Mouse (Mus musculus) embryonic stem cell, embryonic (primary cell): ENCODE data around the gene Etfbkmt.
"Not testable (repeated sequence)": the region's sequence is repeated elsewhere in the genome, so short reads cannot be mapped to it uniquely, and the experiment has no call there.

Experiments
- CTCF ChIA-PET, 4 experiments: fragments of 300-600 bp in 2 of 4; fragments of 350-600 bp in 2 of 4; sonication (Branson Sonifier 250); formaldehyde crosslinking; loops; one replicate each; lab custom pipeline; 2022; ENCODE audit warnings: inconsistent platforms in 2 of 4; lab: Charles Lee
- POLR2A ChIA-PET, 4 experiments: fragments of 300-600 bp in 2 of 4; fragments of 350-600 bp in 2 of 4; sonication (Branson Sonifier 250); formaldehyde crosslinking; loops; one replicate each; lab custom pipeline; 2022; ENCODE audit warnings: antibody characterized with exemption in 4 of 4, inconsistent platforms in 1 of 4; lab: Charles Lee

The Etfbkmt gene

GRCm38 (mm10) chr6:149154116-149155030 lies 14.7 kb downstream of the Etfbkmt start:
- ChIA-PET POLR2A (interaction anchor here in 1 of 4 experiments (0.6 to 1.2 kb wide), 3 partner anchors 8 to 34 kb away, joined by 3 to 5 read pairs (median 3); no protein-coding TSS in a partner anchor), CTCF (no interaction called here)

GRCm38 (mm10) chr6:149155031-149155841 lies 15.6 kb downstream of the Etfbkmt start:
- POLR2A ChIA-PET: interaction anchor here in 1 of 4 experiments (0.5 to 1.2 kb wide), 6 partner anchors 9 to 185 kb away, joined by 3 to 5 read pairs (median 4); no protein-coding TSS in a partner anchor
- CTCF ChIA-PET: no interaction called here

GRCm38 (mm10) chr6:149167038-149167437 lies 27.4 kb downstream of the Etfbkmt start:
- CTCF ChIA-PET, POLR2A ChIA-PET: not testable (repeated sequence)

- POLR2A ChIA-PET: no interaction called here
- CTCF ChIA-PET: interaction anchor here in 1 of 4 experiments (0.5 kb wide), 1 partner anchor 161 kb away, joined by 4 read pairs; no protein-coding TSS in a partner anchor
These were observed 28.0 kb downstream of the Etfbkmt start for GRCm38 (mm10) chr6:149167672-149168071.

- ChIA-PET CTCF (interaction anchor here in 1 of 4 experiments (0.5 to 0.6 kb wide), 2 partner anchors 162 to 1328 kb away, joined by 4 read pairs; no protein-coding TSS in a partner anchor), POLR2A (interaction anchor here in 1 of 4 experiments (0.7 kb wide), 1 partner anchor 164 kb away, joined by 6 read pairs; no protein-coding TSS in a partner anchor)
These were observed 28.8 kb downstream of the Etfbkmt start for GRCm38 (mm10) chr6:149168436-149168835.

- POLR2A ChIA-PET, CTCF ChIA-PET: not testable (repeated sequence)
These were observed 30.3 kb downstream of the Etfbkmt start for GRCm38 (mm10) chr6:149169965-149170364.

GRCm38 (mm10) chr6:149173831-149174625 lies 34.4 kb downstream of the Etfbkmt start:
- POLR2A ChIA-PET: interaction anchor here in 2 of 4 experiments (0.5 to 3.9 kb wide), 4 partner anchors 14 to 390 kb away, joined by 3 to 14 read pairs (median 4); partner anchors contain the start of gene Amn1 (in 2 of the 2)
- CTCF ChIA-PET: no interaction called here

GRCm38 (mm10) chr6:149174932-149175570 lies 35.4 kb downstream of the Etfbkmt start:
- ChIA-PET POLR2A (interaction anchor here in 2 of 4 experiments (0.5 to 1.5 kb wide), 5 partner anchors 13 to 183 kb away, joined by 3 to 9 read pairs (median 4); partner anchors contain the start of gene Amn1 (in 1 of the 2)), CTCF (interaction anchor here in 1 of 4 experiments (0.5 kb wide), 1 partner anchor 19 kb away, joined by 3 read pairs; no protein-coding TSS in a partner anchor)

GRCm38 (mm10) chr6:149179064-149179463 lies 39.4 kb downstream of the Etfbkmt start:
- CTCF ChIA-PET: interaction anchor here in 1 of 4 experiments (0.6 kb wide), 1 partner anchor 287 kb away, joined by 3 read pairs; no protein-coding TSS in a partner anchor

GRCm38 (mm10) chr6:149184007-149184406 lies 44.4 kb downstream of the Etfbkmt start:
- ChIA-PET POLR2A (no interaction called here), CTCF (no interaction called here)

More at GRCm38 (mm10) chr6:149179064-149179463, 39.4 kb downstream of the Etfbkmt start:
- POLR2A ChIA-PET: interaction anchor here in 2 of 4 experiments (0.6 to 0.9 kb wide), 2 partner anchors 32 to 231 kb away, joined by 3 to 5 read pairs; no protein-coding TSS in a partner anchor

- ChIA-PET CTCF (no interaction called here), POLR2A (interaction anchor here in 3 of 4 experiments (0.6 to 2.8 kb wide), 16 partner anchors 12 to 222 kb away, joined by 3 to 14 read pairs (median 6); partner anchors contain the start of genes Resf1 (in 3 of the 3) and Dennd5b (in 1 of the 3))
These were observed 47.7 kb downstream of the Etfbkmt start for GRCm38 (mm10) chr6:149187371-149187770.

- CTCF ChIA-PET: interaction anchor here (0.6 to 1.4 kb wide), 5 partner anchors 48 to 173 kb away, joined by 3 to 10 read pairs (median 3); no protein-coding TSS in a partner anchor
- POLR2A ChIA-PET: interaction anchor here in 3 of 4 experiments (0.6 to 2.8 kb wide), 35 partner anchors 8 to 734 kb away, joined by 3 to 14 read pairs (median 4); partner anchors contain the start of genes Resf1 (in 3 of the 3), Caprin2 (in 1 of the 3), Dennd5b (in 1 of the 3) and Sinhcaf (in 1 of the 3)
These were observed 48.6 kb downstream of the Etfbkmt start, which contains the start of gene Amn1 for GRCm38 (mm10) chr6:149188041-149188924. Gene Amn1, minus strand, starts transcription at chr6:149188712.

- ChIA-PET POLR2A (interaction anchor here in 3 of 4 experiments (0.6 to 2.8 kb wide), 26 partner anchors 9 to 734 kb away, joined by 3 to 14 read pairs (median 4); partner anchors contain the start of genes Resf1 (in 2 of the 3), Dennd5b (in 1 of the 3) and Sinhcaf (in 1 of the 3)), CTCF (interaction anchor here in 2 of 4 experiments (0.6 to 1.4 kb wide), 2 partner anchors 56 to 173 kb away, joined by 3 read pairs; no protein-coding TSS in a partner anchor)
These were observed 49.2 kb downstream of the Etfbkmt start for GRCm38 (mm10) chr6:149188925-149189257.

GRCm38 (mm10) chr6:149189340-149189922 lies 49.8 kb downstream of the Etfbkmt start:
- ChIA-PET CTCF (interaction anchor here in 2 of 4 experiments (0.6 to 1.4 kb wide), 2 partner anchors 57 to 174 kb away, joined by 3 read pairs; no protein-coding TSS in a partner anchor), POLR2A (interaction anchor here in 2 of 4 experiments (0.6 to 2.8 kb wide), 17 partner anchors 10 to 243 kb away, joined by 3 to 14 read pairs (median 4); partner anchors contain the start of genes Resf1 (in 2 of the 2), Dennd5b (in 1 of the 2) and Sinhcaf (in 1 of the 2))

GRCm38 (mm10) chr6:149191951-149192350 lies 52.3 kb downstream of the Etfbkmt start:
- CTCF ChIA-PET, POLR2A ChIA-PET: not testable (repeated sequence)
